Mouse (Mus musculus) stomach, embryonic 14.5 days (tissue): ENCODE measurements at regions not wholly inside any gene's neighbourhood (a gene's known extent, or its start where the extent isn't known, plus 50 kb on each side); places are given as distances from the start of the nearest gene placed in this dataset.

Source experiments
- ATAC-seq: fragments of 200-750 bp; cut with Nextera tagmentation; 2 replicates; pipeline ENCODE4 v1.8.0; 2017; ENCODE audit warnings: low read depth, moderate TSS enrichment; ENCODE audit not compliant: insufficient number of reproducible peaks, insufficient read depth, low FRiP score
- H3K27ac ChIP-seq: fragments of 300-500 bp; sonication (generic); 2 replicates; pipeline ENCODE4 v1.5.1; 2014; ENCODE audit warnings: mild to moderate bottlenecking, low read length, moderate library complexity, mixed read lengths
- H3K27me3 ChIP-seq: fragments of 300-500 bp; sonication (generic); 2 replicates; pipeline ENCODE4 v1.6.1; 2014; ENCODE audit warnings: low read length, control low read depth, mixed read lengths; ENCODE audit not compliant: control insufficient read depth, insufficient read depth
- H3K36me3 ChIP-seq: fragments of 300-500 bp; sonication (generic); 2 replicates; pipeline ENCODE4 v1.6.1; 2014; ENCODE audit warnings: mild to moderate bottlenecking, control low read depth, low read length, moderate library complexity, mixed read lengths; ENCODE audit not compliant: control insufficient read depth, insufficient read depth
- H3K4me1 ChIP-seq: fragments of 300-500 bp; sonication (generic); 2 replicates; pipeline ENCODE4 v1.6.1; 2014; ENCODE audit warnings: low read length, control low read depth, mixed read lengths; ENCODE audit not compliant: control insufficient read depth, insufficient read depth
- H3K4me2 ChIP-seq: fragments of 300-500 bp; sonication (generic); replicated peaks from 2 replicates; pipeline ENCODE4 v1.6.1; 2014; ENCODE audit warnings: low read depth, low read length, control low read depth
- H3K4me3 ChIP-seq: fragments of 300-500 bp; sonication (generic); 2 replicates; pipeline ENCODE4 v1.5.1; 2014; ENCODE audit warnings: low read depth, low read length, control low read depth
- H3K9ac ChIP-seq: fragments of 300-500 bp; sonication (generic); replicated peaks from 2 replicates; pipeline ENCODE4 v1.6.1; 2014; ENCODE audit warnings: low read depth, mild to moderate bottlenecking, control low read depth, low read length, moderate library complexity, mixed read lengths
- H3K9me3 ChIP-seq: fragments of 300-500 bp; sonication (generic); 2 replicates; pipeline ENCODE4 v1.6.1; 2016; ENCODE audit warnings: low read depth, low read length, control low read depth; ENCODE audit not compliant: control insufficient read depth
- WGBS: fragments of 180-500 bp; shearing (Covaris S2); extraction: QIAGEN DNeasy Blood & Tissue Kit; methylation state at CpG from one replicate; pipeline ENCODE4 v1.1.7; 2014; 5-methylcytosine and 5-hydroxymethylcytosine counted together

GRCm38 (mm10) chr11:17768837-17769466, 184.7 kb downstream of the Etaa1 start:
- WGBS = 18% methylated on average over 4 of the region's 4 CpGs
- no peak overlapping the region for H3K9ac ChIP-seq
- no peak overlapping the region for H3K4me3 ChIP-seq
- H3K4me2 ChIP-seq = no peak overlapping the region
- no peaks in the 10 kb centered on the region for H3K36me3 ChIP-seq
- 0 out of 2 replicates have a peak, but pooled peaks cover 8% of the 10 kb centered on the region for H3K4me1 ChIP-seq
- no peak for ATAC-seq
- H3K27ac ChIP-seq = no peak overlapping the region
- H3K9me3 ChIP-seq = no peaks in the 10 kb centered on the region
- H3K27me3 ChIP-seq = no peaks in the 10 kb centered on the region

DNA sequence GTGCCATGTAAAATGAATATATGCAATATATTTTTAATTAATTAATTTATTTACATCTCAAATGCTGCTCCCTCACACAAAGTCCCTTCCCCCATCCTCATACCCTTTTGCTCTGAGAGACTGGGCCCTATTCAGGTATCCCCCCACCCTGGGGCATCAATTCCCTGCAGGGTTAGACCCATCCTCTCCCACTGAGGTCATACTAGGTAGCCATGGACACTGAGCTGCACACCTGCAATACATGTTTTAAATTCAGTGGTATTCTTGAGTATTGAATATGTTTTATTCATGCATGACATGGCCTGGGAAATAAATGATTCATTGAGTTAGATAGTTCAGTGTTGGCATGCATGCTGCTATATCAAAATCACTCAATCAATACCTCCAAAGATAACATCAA, 156.0 kb downstream of the Etaa1 start:
- Histone ChIP-seq H3K9me3 (no peaks in the 10 kb centered on the region), H3K4me3 (no peak overlapping the region), H3K4me2 (no peak overlapping the region), H3K27me3 (no peaks in the 10 kb centered on the region), H3K36me3 (no peaks in the 10 kb centered on the region), H3K4me1 (no peaks in the 10 kb centered on the region), H3K27ac (no peak overlapping the region), H3K9ac (no peak overlapping the region)
- ATAC-seq = no peak

GRCm38 (mm10) chr11:17807851-17808250, 145.8 kb downstream of the Etaa1 start:
- H3K27ac ChIP-seq = no peak overlapping the region
- no peak for ATAC-seq
- H3K4me2 ChIP-seq = no peak overlapping the region
- no peaks in the 10 kb centered on the region for H3K4me1 ChIP-seq
- no peak overlapping the region for H3K4me3 ChIP-seq
- 86% methylated on average over 3 of the region's 3 CpGs for WGBS
- no peak overlapping the region for H3K9ac ChIP-seq
- H3K27me3 ChIP-seq = no peaks in the 10 kb centered on the region
- H3K9me3 ChIP-seq = no peaks in the 10 kb centered on the region
- H3K36me3 ChIP-seq = no peaks in the 10 kb centered on the region

DNA sequence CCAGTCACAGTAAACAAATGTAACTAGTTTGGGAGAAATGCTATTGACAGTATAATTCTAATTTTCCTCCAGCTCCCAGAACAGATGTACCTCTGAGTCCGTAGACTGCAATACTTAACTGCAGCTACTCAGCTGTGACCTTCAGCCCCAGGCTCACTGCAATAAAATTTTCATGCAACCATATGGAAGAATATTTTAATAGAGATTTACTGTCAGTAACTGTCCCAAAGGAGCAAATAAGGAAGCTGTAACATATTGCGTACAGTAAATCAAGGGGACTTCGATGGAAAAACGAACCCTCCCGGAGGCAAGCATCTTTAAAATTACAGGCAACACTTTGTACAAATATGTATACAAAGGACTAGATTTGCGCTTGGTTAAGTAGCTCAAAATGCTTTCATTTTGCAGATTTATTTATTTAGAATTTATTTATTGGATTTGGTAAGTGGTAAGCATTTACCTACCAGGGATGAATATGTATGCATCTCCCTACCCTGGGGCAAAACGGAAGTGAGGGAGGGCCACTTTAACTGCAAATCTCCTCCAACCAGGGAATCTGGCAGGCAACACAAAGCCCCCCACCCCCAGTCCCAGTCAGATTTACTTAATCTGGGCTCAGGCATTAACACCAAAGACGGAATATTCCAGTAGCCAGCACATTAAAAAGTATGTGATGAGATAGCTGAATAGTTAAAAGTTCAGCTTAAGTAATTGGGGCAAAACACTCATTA, 141.7 kb downstream of the Etaa1 start:
- Histone ChIP-seq H3K36me3 (no peaks in the 10 kb centered on the region), H3K4me3 (no peak overlapping the region), H3K4me2 (no peak overlapping the region), H3K27me3 (no peaks in the 10 kb centered on the region), H3K27ac (no peak overlapping the region), H3K9me3 (no peaks in the 10 kb centered on the region), H3K4me1 (no peaks in the 10 kb centered on the region), H3K9ac (no peak overlapping the region)
- ATAC-seq = no peak
- 70% methylated on average over 8 of the region's 8 CpGs for WGBS

DNA sequence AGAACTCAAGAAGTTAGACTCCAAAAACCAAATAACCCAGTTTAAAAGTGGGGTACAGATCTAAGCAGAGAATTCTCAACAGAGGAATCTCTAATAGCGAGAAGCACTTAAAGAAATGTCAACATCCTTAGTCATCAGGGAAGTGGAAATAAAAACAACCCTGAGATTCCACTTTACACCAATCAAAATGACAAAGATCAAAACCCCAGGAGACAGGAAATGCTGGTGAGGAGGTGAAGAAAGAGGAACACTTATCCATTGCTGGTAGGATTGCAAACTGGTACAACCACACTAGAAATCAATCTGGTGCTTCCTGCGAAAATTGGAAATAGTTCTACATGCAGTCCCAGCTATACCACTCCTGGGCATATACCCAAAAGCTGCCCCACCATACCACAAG, 111.0 kb downstream of the Etaa1 start:
- WGBS = 60% methylated on average over 2 of the region's 2 CpGs
- H3K27me3 ChIP-seq = no peaks in the 10 kb centered on the region
- H3K4me1 ChIP-seq = no peaks in the 10 kb centered on the region
- no peaks in the 10 kb centered on the region for H3K36me3 ChIP-seq
- no peaks in the 10 kb centered on the region for H3K9me3 ChIP-seq
- H3K27ac ChIP-seq = no peak overlapping the region
- no peak overlapping the region for H3K9ac ChIP-seq
- no peak overlapping the region for H3K4me2 ChIP-seq
- no peak for ATAC-seq
- H3K4me3 ChIP-seq = no peak overlapping the region

DNA sequence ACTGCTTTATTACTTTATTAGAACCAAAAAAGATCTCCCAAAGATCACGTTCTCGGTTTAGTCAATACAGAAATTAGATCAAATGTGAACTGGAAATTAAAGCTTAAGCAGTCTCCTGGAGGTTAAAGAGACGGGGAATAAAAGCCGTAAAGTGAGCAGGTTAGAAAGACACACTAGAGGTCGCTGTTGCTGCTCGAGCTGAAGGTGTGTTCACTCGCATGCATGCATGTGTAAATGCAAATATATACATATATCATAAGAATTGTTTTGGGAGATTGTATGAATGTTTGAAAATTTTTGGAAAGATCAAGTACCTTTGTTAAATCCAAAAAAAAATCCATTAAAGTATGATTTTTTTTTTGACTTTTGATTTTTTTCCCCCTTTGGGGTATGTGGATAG, 101.3 kb downstream of the Etaa1 start:
- Histone ChIP-seq H3K4me1 (no peaks in the 10 kb centered on the region), H3K36me3 (no peaks in the 10 kb centered on the region), H3K9me3 (no peaks in the 10 kb centered on the region), H3K4me2 (no peak overlapping the region), H3K4me3 (no peak overlapping the region), H3K27ac (no peak overlapping the region), H3K9ac (no peak overlapping the region), H3K27me3 (no peaks in the 10 kb centered on the region)
- no peak for ATAC-seq
- WGBS = 59% methylated on average over 7 of the region's 7 CpGs

GRCm38 (mm10) chr11:17853246-17853804, 100.3 kb downstream of the Etaa1 start:
- no peak overlapping the region for H3K4me3 ChIP-seq
- no peaks in the 10 kb centered on the region for H3K4me1 ChIP-seq
- no peak overlapping the region for H3K4me2 ChIP-seq
- H3K9me3 ChIP-seq = no peaks in the 10 kb centered on the region
- H3K9ac ChIP-seq = no peak overlapping the region
- no peaks in the 10 kb centered on the region for H3K36me3 ChIP-seq
- no peak for ATAC-seq
- 63% methylated on average over 8 of the region's 8 CpGs for WGBS
- no peak overlapping the region for H3K27ac ChIP-seq
- no peaks in the 10 kb centered on the region for H3K27me3 ChIP-seq

DNA sequence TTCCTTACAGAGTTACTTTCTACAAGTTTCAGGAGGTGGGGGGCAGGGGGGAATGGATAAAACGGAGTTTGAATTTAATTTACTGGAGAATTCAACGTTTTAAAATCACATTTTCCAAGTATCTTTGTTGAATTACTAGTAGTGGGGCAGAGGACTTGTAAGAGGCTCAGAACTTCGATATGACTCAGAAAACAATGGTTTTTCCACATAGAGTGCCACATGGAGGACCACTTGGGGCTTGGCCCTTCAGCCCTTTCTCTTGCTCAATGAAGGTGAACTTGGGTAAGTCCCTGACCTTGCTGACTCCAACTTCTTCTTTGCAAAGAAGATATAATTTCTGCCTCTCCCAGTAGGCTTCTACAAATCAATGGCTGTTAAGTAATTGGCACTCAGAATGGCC, 99.8 kb downstream of the Etaa1 start:
- no peaks in the 10 kb centered on the region for H3K27me3 ChIP-seq
- H3K4me2 ChIP-seq = no peak overlapping the region
- no peaks in the 10 kb centered on the region for H3K4me1 ChIP-seq
- no peak overlapping the region for H3K27ac ChIP-seq
- ATAC-seq = no peak
- H3K36me3 ChIP-seq = no peaks in the 10 kb centered on the region
- no peak overlapping the region for H3K4me3 ChIP-seq
- 72% methylated on average over 3 of the region's 3 CpGs for WGBS
- H3K9ac ChIP-seq = no peak overlapping the region
- H3K9me3 ChIP-seq = no peaks in the 10 kb centered on the region
